Mouse (Mus musculus) cerebellum, adult 2 months (tissue): ENCODE measurements at regions not wholly inside any gene's neighbourhood (a gene's known extent, or its start where the extent isn't known, plus 50 kb on each side); places are given as distances from the start of the nearest gene placed in this dataset.

Experiments
- CTCF ChIP-seq: fragments of 200-500 bp; IDR thresholded peaks from 2 replicates; pipeline ENCODE4 v1.5.1; 2011; ENCODE audit warnings: low read depth, mild to moderate bottlenecking, control low read depth, low read length, moderate library complexity, borderline replicate concordance; ENCODE audit not compliant: insufficient read depth
- POLR2A ChIP-seq: fragments of 200-500 bp; IDR thresholded peaks from 2 replicates; pipeline ENCODE4 v1.6.1; 2011; ENCODE audit warnings: low read length, control low read depth, borderline replicate concordance; ENCODE audit not compliant: insufficient read depth

DNA sequence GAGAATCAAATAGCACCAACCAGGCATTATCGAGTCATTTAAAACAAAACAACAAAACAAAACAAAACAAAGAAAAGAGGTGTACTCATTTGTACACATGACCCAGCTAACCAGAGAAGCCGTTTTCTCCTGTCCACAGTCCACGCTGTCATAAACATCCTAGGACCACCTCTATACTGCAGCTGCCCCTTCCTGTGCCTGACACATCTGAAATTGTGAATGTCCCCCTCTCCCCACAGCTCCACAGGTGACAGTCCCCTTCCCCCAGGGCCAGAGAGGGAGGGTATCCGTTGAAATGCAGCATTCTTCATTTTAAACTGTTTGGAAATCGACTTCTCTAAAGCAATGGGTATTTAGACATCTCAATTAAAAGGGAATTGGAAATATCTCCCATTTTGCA, 265.0 kb upstream of the Sall1 start:
- TF ChIP-seq CTCF = no peak
- no peak for TF ChIP-seq POLR2A
